ENCODE assay signal across 11 mouse cellular contexts in the genomic region with DNA sequence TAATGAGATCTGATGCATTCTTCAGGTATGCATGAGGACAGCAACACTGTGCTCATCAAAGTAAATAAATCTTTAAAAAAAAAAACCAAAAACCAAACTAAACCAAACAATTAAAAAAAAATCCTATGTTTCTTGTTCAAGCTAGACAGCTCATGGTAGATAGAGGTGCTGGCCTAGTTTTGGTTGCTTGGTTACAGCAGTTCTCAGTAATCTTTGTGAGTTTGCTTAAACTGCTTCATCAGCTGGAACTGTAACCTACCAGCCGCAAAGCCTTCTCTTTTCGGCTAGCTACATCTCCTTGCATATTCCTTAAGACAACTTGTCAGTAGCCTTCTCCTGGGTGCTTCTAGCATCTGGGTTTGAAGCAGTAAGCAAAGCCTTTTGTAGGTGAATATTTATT.
"Had no signal": no experiment of that assay in that cellular context is flagged by ENCODE, and none has a peak within 500 bp of the region (broad histone marks: within the 10 kb centered on the region; RNA-seq: fewer than 3 reads in every experiment).

No protein-coding gene starts in this region.

- H3K4me3 ChIP-seq: limb, embryonic 10.5 days; liver, embryonic 15.5 days; neural tube, embryonic 12.5 days; stomach, embryonic 15.5 days had no signal

- H3K27me3 ChIP-seq: liver, embryonic 15.5 days; neural tube, embryonic 12.5 days; stomach, embryonic 15.5 days had no signal

- H3K27ac ChIP-seq: limb, embryonic 10.5 days; liver, embryonic 15.5 days; neural tube, embryonic 12.5 days; stomach, embryonic 15.5 days had no signal

- DNase-seq: kidney, adult 8-10 months; kidney, postnatal 25 days; lung, adult 2 months; lung, postnatal 36 days; right cerebral cortex, postnatal 14 days; thymus, adult 2 months; thymus, postnatal 25 days had no signal

- H3K4me1 ChIP-seq: limb, embryonic 10.5 days; neural tube, embryonic 12.5 days; stomach, embryonic 15.5 days had no signal

- H3K9me3 ChIP-seq: limb, embryonic 10.5 days; liver, embryonic 15.5 days; neural tube, embryonic 12.5 days; stomach, embryonic 15.5 days had no signal

- H3K36me3 ChIP-seq: stomach, embryonic 15.5 days had no signal
